Mouse (Mus musculus) ovary, adult 18-20 months (tissue): ENCODE measurements around the gene Olfr794.

Source experiments
- DNase-seq: peaks from one replicate; pipeline ENCODE4 v3.0.0; 2022; ENCODE audit warnings: low spot score, mixed read lengths

Olfr794 gene

GRCm38 (mm10) chr10:129567355-129567754 is at the start of gene Olfr794:
Gene Olfr794 (plus strand): TSS chr10:129567655.
- DNase-seq: no peak

GRCm38 (mm10) chr10:129521492-129521891 is 46.0 kb upstream of the Olfr794 start, which contains the start of gene Olfr791:
Gene Olfr791 (plus strand): TSS chr10:129521792.
- no peak for DNase-seq

- DNase-seq: no peak
Observed at GRCm38 (mm10) chr10:129538862-129539261, 28.6 kb upstream of the Olfr794 start, which contains the start of gene Olfr792. Gene Olfr792 (plus strand): TSS chr10:129539162.

GRCm38 (mm10) chr10:129549354-129549753 is 18.1 kb upstream of the Olfr794 start:
- DNase-seq: no peak

- DNase-seq: no peak
Observed at GRCm38 (mm10) chr10:129577066-129577465, 9.6 kb downstream of the Olfr794 start.

- DNase-seq: no peak
Observed at GRCm38 (mm10) chr10:129612470-129612869, 45.0 kb downstream of the Olfr794 start, which contains the start of gene Olfr796. Gene Olfr796 (minus strand): TSS chr10:129612570.

- no peak for DNase-seq
Observed at GRCm38 (mm10) chr10:129621724-129622123, 54.3 kb downstream of the Olfr794 start.
